Mouse (Mus musculus): ENCODE results near the gene Ankrd28. TPM values are rescaled to one million over a fixed set of nuclear protein-coding genes. Genes with fewer than 3 reads are reported as not detected.

Gene Ankrd28
- polyA plus RNA-seq, 1 experiment: 23.9 TPM

- TF ChIP-seq POLR2A (IDR thresholded peaks at IDR 0.05; ENCODE audit: borderline replicate concordance, extremely low read depth, insufficient read depth, insufficient read length, poor library complexity, severe bottlenecking) (no peak), CTCF (IDR thresholded peaks at IDR 0.05; ENCODE audit: borderline replicate concordance, extremely low read depth, insufficient read depth, insufficient read length) (no peak)
- no peak for DNase-seq (ENCODE audit: low read depth)
Observed at GRCm38 (mm10) chr14:31654816-31655215, 175.6 kb downstream of the Ankrd28 start.

DNA sequence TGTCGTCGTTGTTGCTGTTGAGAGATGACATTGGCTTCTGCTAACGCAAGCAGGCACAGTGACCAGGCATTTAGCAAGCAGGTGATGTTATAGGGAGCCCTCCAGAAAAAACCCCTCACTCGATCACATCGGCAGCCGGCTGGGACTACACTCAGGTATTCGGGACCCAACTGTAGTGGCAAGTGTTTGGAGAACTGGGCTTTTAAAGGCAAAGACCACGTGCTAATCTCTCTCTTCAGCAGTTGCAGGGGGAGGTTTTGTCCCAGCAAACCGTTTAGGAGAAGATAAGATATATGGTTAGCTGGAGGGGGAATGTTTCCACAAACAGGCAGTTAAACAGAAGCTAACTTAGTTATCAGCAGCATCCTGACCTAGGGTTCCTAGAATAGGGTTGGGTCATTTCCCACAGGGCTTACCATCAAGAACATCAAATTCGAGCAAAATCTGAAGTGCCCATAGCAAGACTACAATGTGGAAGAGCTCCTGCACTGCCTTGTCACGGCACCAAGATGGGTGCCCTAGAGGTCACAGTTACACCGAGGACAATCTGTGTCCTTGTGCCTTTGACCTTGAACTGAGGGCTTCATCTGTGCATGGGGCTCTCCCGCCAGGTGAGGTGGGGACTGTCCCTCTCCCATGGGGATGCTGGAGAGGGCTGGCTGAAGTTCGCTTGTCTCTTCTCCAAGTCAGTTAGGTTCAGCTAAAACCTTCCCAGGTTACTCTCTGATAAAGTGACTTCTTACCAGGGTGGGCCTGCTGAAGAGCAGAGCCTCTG is 177.2 kb downstream of the Ankrd28 start:
- DNase-seq (ENCODE audit: low read depth): no peak
- TF ChIP-seq CTCF (IDR thresholded peaks at IDR 0.05; ENCODE audit: borderline replicate concordance, extremely low read depth, insufficient read depth, insufficient read length) (no peak), POLR2A (IDR thresholded peaks at IDR 0.05; ENCODE audit: borderline replicate concordance, extremely low read depth, insufficient read depth, insufficient read length, poor library complexity, severe bottlenecking) (no peak)

DNA sequence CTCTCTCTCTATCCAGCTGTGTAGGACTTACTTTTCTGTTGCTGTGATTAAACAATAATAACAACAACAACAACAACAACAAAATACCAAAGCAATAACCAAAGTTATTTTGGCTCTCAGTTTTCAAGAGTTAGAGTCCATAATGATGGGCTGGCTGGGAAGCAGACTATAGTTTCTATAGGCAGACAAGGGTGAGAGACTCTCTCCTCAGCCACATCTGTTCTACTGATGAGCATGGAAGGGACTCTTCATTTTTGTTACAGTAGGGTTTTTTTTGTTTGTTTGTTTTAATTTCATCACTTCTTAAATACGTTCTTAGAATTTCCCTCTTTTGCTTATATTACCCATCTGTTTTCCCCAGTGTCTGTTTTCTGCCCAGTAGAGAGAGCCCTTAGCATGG is 177.8 kb downstream of the Ankrd28 start:
- TF ChIP-seq CTCF (IDR thresholded peaks at IDR 0.05; ENCODE audit: borderline replicate concordance, extremely low read depth, insufficient read depth, insufficient read length) (no peak), POLR2A (IDR thresholded peaks at IDR 0.05; ENCODE audit: borderline replicate concordance, extremely low read depth, insufficient read depth, insufficient read length, poor library complexity, severe bottlenecking) (no peak)
- no peak for DNase-seq (ENCODE audit: low read depth)

DNA sequence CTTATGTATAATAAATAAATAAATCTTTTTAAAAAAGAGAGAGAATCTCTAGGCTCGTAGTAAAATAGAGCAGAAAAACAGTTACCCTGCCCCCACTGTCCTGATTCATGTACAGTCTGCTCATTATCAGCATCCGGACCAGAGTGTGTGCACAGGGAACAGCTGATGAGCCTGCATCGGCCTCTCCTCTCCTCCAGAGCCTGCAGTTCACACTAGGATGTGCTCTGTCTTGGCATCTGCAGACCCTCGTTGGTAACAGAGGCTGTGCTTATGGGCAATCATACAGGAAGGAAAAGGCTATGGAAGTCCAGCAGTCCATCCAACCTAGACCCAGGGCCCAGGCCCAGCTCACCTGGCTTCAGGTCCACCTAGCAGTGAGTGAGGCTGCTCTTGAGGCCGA is 178.3 kb downstream of the Ankrd28 start:
- TF ChIP-seq POLR2A (IDR thresholded peaks at IDR 0.05; ENCODE audit: borderline replicate concordance, extremely low read depth, insufficient read depth, insufficient read length, poor library complexity, severe bottlenecking) (no peak), CTCF (IDR thresholded peaks at IDR 0.05; ENCODE audit: borderline replicate concordance, extremely low read depth, insufficient read depth, insufficient read length) (no peak)
- no peak for DNase-seq (ENCODE audit: low read depth)

DNA sequence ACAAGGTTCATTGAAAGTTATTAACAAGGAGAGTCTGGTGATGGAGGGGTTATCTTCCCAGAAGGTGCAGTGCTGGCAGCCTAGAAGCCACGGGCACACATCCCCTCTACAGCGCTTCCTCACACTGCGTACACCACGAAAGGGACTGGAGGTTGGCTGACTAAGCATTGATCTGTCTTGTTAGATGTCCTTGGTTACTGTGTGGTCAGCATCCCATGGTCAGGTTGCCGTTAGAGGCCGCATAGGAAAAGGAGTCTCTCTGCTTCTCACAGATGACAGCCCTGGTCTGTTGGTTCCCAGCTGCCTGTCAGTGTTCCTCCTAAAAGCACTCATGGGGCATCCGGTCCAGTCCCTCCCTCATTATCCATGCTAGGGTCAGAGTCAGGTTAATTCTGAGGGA is 179.2 kb downstream of the Ankrd28 start:
- DNase-seq (ENCODE audit: low read depth): no peak
- no peak for TF ChIP-seq CTCF (IDR thresholded peaks at IDR 0.05; ENCODE audit: borderline replicate concordance, extremely low read depth, insufficient read depth, insufficient read length)
- TF ChIP-seq POLR2A (IDR thresholded peaks at IDR 0.05; ENCODE audit: borderline replicate concordance, extremely low read depth, insufficient read depth, insufficient read length, poor library complexity, severe bottlenecking): no peak

- TF ChIP-seq CTCF (IDR thresholded peaks at IDR 0.05; ENCODE audit: borderline replicate concordance, extremely low read depth, insufficient read depth, insufficient read length): peak; percentile 12; the same call in 1 of the 2 replicates
- TF ChIP-seq POLR2A (IDR thresholded peaks at IDR 0.05; ENCODE audit: borderline replicate concordance, extremely low read depth, insufficient read depth, insufficient read length, poor library complexity, severe bottlenecking): no peak
- no peak for DNase-seq (ENCODE audit: low read depth)
Observed at GRCm38 (mm10) chr14:31650347-31650746, 180.1 kb downstream of the Ankrd28 start.

Other genes with a start within 250 kb of the Ankrd28 start
- 0.16 TPM in 2 replicates for gene Colq, start 239.3 kb downstream of the Ankrd28 start, polyA plus RNA-seq (2012; rRNA removed)
- not detected in 2 replicates for gene Gm49387, start 189.8 kb downstream of the Ankrd28 start, polyA plus RNA-seq (2012; rRNA removed)
- 22.0 and 25.2 TPM in 2 replicates for gene Btd, start 189.6 kb downstream of the Ankrd28 start, polyA plus RNA-seq (2012; rRNA removed)
- 8.6 and 8.7 TPM in 2 replicates for gene Hacl1, start 189.4 kb downstream of the Ankrd28 start, polyA plus RNA-seq (2012; rRNA removed)
- 0.39 and 0.44 TPM in 2 replicates for gene Galnt15, start 198.3 kb upstream of the Ankrd28 start, polyA plus RNA-seq (2012; rRNA removed)

All from brain, embryonic 14.5 days (tissue).